Mouse (Mus musculus): ENCODE data around the gene Ano10. TPM values are rescaled to one million over a fixed set of nuclear protein-coding genes. Genes with fewer than 3 reads are reported as not detected.

Gene Ano10
- polyA plus RNA-seq, 1 experiment from 2014 or later, result 38.4 TPM

DNA sequence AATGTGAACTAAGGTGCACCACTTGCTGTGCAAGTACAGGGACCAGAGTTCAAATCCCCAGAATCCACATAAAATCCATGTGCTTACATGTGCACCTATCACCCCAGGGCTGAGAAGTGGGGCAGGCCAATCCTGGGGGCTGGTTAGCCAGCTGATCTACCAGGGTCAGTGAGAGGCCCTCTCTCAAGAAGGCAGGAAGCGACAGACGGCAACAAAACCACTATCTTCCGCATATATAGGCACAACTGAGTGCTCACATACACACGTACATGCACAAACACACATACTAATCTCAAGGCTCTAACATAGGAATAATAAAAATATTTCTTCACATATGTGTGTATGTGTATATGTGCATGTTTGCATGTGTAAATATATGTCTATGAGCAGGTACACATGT is 67.8 kb downstream of the Ano10 start:
- Histone ChIP-seq H3K4me2 (no peak overlapping the region), H3K36me3 (ENCODE audit: insufficient read depth) (no peaks in the 10 kb centered on the region), H3K4me3 (ENCODE audit: low read depth, low read length) (no peak overlapping the region), H3K27ac (ENCODE audit: low read depth) (no peak overlapping the region), H3K9ac (no peak overlapping the region), H3K9me3 (ENCODE audit: low read depth, low read length) (no peaks in the 10 kb centered on the region), H3K4me1 (ENCODE audit: insufficient read depth) (no peaks in the 10 kb centered on the region), H3K27me3 (ENCODE audit: insufficient read depth, low read length) (no peaks in the 10 kb centered on the region)
- ATAC-seq (ENCODE audit: insufficient read depth) (no peak), DNase-seq (no peak)
- TF ChIP-seq CTCF (IDR thresholded peaks at IDR 0.05; ENCODE audit: low read depth), result no peak
- WGBS, result 90% methylated on average over 4 of the region's 4 CpGs

DNA sequence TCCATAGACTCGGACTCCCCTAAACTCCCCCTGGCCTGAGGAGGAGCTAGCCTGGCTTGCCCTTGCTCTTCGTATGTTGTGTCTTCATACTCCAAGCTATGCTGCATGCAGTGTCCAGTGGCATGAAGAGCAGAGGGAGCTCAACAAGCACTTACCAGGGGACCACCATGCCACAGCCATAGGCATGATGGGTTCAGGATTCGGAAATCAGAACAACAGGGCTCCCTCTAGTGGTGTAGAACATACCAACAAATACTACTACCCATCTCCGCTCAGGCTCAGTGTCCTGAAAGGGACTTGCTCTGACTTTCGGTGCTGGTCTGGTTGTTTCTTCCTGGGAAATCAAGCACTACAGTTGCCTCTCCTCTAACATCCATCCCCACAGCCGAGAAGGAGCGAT is 68.9 kb downstream of the Ano10 start:
- Histone ChIP-seq H3K9me3 (ENCODE audit: low read depth, low read length) (no peaks in the 10 kb centered on the region), H3K4me3 (ENCODE audit: low read depth, low read length) (no peak overlapping the region), H3K4me1 (ENCODE audit: insufficient read depth) (no peaks in the 10 kb centered on the region), H3K9ac (no peak overlapping the region), H3K27me3 (ENCODE audit: insufficient read depth, low read length) (no peaks in the 10 kb centered on the region), H3K27ac (ENCODE audit: low read depth) (no peak overlapping the region), H3K4me2 (no peak overlapping the region), H3K36me3 (ENCODE audit: insufficient read depth) (no peaks in the 10 kb centered on the region)
- peak; percentile 81 for TF ChIP-seq CTCF (IDR thresholded peaks at IDR 0.05; ENCODE audit: low read depth)
- peak; percentile 89 for DNase-seq
- ATAC-seq (ENCODE audit: insufficient read depth), result peak; percentile 75
- 41% methylated on average over 7 of the region's 7 CpGs for WGBS

DNA sequence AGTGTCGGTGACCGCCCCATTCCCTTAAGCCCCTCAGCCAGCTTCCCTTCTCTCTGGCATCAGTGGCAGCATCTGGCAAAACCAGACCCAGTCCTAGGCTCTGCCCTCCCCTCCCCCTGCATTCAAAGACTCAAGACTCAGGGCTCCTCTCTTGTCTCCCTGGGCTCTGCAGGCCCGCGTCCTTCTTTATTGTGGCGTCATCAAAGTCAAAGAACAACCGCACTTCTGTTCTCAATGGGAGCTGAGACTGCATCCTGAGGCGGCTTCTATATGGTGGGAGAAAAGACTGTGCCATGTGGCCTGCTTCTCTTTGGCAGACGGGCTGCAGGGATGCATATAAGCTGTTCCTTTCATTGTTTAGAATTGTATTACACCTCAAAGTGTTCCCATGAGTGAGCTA is 71.2 kb downstream of the Ano10 start:
- Histone ChIP-seq H3K36me3 (ENCODE audit: insufficient read depth) (no peaks in the 10 kb centered on the region), H3K27ac (ENCODE audit: low read depth) (peak overlapping the region; percentile 4; the same call in 1 of the 2 replicates), H3K9me3 (ENCODE audit: low read depth, low read length) (no peaks in the 10 kb centered on the region), H3K9ac (no peak overlapping the region), H3K27me3 (ENCODE audit: insufficient read depth, low read length) (no peaks in the 10 kb centered on the region), H3K4me3 (ENCODE audit: low read depth, low read length) (no peak overlapping the region), H3K4me2 (no peak overlapping the region), H3K4me1 (ENCODE audit: insufficient read depth) (no peaks in the 10 kb centered on the region)
- no peak for DNase-seq
- 41% methylated on average over 8 of the region's 8 CpGs for WGBS
- no peak for TF ChIP-seq CTCF (IDR thresholded peaks at IDR 0.05; ENCODE audit: low read depth)
- no peak for ATAC-seq (ENCODE audit: insufficient read depth)

DNA sequence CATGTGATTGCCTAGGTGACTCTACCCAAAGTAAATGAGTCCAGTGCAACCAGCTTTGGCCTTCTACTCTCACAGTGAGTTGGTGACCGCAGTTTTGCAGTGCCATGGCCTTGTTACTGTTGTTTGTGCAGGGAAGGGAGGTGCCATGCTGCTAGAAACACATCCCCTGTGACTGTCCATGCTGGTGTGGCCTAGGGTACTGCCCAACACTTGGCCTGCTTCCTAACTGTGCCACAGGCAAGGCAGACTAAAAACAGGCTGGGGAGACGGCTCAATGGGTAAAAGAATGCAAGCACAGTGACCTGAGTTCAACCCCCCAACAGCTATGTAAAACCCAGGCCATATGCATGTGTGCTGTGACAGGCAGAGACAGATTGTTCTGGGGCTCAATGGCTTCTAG is 74.3 kb downstream of the Ano10 start:
- no peak overlapping the region for H3K9ac ChIP-seq
- DNase-seq, result no peak
- H3K9me3 ChIP-seq (ENCODE audit: low read depth, low read length), result no peaks in the 10 kb centered on the region
- H3K4me3 ChIP-seq (ENCODE audit: low read depth, low read length), result no peak overlapping the region
- ATAC-seq (ENCODE audit: insufficient read depth), result no peak
- H3K27ac ChIP-seq (ENCODE audit: low read depth), result no peak overlapping the region
- no peaks in the 10 kb centered on the region for H3K27me3 ChIP-seq (ENCODE audit: insufficient read depth, low read length)
- TF ChIP-seq CTCF (IDR thresholded peaks at IDR 0.05; ENCODE audit: low read depth), result no peak
- H3K4me2 ChIP-seq, result no peak overlapping the region
- no peaks in the 10 kb centered on the region for H3K36me3 ChIP-seq (ENCODE audit: insufficient read depth)
- H3K4me1 ChIP-seq (ENCODE audit: insufficient read depth), result no peaks in the 10 kb centered on the region
- WGBS, result 59% methylated on average over 2 of the region's 2 CpGs

DNA sequence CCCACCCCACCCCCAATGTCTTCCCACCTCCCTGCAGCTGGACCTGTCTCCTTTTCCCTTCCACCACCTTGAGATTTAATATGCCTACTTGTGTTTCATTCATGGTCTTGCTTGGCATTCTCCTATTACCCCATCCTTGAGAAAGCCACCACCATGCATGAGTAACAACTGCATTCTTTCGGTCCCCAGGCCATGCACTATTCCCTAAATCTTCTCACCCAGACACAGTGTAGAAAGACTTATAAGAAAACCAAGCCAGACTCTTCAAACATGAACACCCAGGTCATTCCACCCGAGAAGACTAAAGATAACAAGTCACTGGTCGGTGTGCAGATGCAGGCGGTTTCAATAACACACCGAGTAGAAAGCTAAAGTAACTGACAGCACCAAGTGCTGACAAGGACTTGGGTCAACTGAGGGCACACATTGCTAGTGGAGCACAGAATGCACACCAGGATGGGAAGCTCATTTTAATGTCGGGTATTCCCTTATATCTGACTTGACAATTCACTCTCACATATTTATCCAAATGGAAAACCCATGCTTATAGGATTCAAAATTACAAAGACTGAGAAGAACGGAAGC is 77.2 kb downstream of the Ano10 start:
- no peak for DNase-seq
- WGBS, result 55% methylated on average over 7 of the region's 7 CpGs

DNA sequence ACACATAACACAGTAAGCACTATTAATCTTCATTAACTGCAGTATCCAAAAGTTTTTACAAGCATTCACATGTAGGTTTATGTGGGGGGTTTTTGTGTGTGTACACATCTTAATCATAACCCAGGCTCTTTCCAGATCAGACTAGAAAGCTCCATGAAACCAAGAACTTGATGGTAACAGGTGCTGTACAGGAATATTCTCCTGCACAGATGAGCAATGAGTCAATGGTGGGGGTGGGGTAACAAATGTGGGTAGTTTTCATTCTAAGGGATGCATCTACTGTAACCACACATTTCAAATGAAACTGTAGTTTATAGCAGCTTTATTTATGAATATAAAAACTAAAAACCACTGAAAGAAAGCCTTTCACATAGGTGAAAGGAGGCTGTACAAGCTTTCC is 79.1 kb downstream of the Ano10 start:
- Histone ChIP-seq H3K9ac (no peak overlapping the region), H3K36me3 (ENCODE audit: insufficient read depth) (no peaks in the 10 kb centered on the region), H3K4me3 (ENCODE audit: low read depth, low read length) (no peak overlapping the region), H3K4me1 (ENCODE audit: insufficient read depth) (no peaks in the 10 kb centered on the region), H3K9me3 (ENCODE audit: low read depth, low read length) (no peaks in the 10 kb centered on the region), H3K27ac (ENCODE audit: low read depth) (no peak overlapping the region), H3K4me2 (no peak overlapping the region), H3K27me3 (ENCODE audit: insufficient read depth, low read length) (no peaks in the 10 kb centered on the region)
- ATAC-seq (ENCODE audit: insufficient read depth) (no peak), DNase-seq (no peak)
- TF ChIP-seq CTCF (IDR thresholded peaks at IDR 0.05; ENCODE audit: low read depth), result no peak

More for the DNA sequence above, 77.2 kb downstream of the Ano10 start:
- no peak for TF ChIP-seq CTCF (IDR thresholded peaks at IDR 0.05; ENCODE audit: low read depth)
- no peaks in the 10 kb centered on the region for H3K36me3 ChIP-seq (ENCODE audit: insufficient read depth)
- H3K4me2 ChIP-seq, result no peak overlapping the region
- ATAC-seq (ENCODE audit: insufficient read depth), result no peak
- H3K27me3 ChIP-seq (ENCODE audit: insufficient read depth, low read length), result no peaks in the 10 kb centered on the region
- no peaks in the 10 kb centered on the region for H3K4me1 ChIP-seq (ENCODE audit: insufficient read depth)
- H3K27ac ChIP-seq (ENCODE audit: low read depth), result no peak overlapping the region
- H3K9ac ChIP-seq, result no peak overlapping the region
- H3K4me3 ChIP-seq (ENCODE audit: low read depth, low read length), result no peak overlapping the region
- H3K9me3 ChIP-seq (ENCODE audit: low read depth, low read length), result no peaks in the 10 kb centered on the region

DNA sequence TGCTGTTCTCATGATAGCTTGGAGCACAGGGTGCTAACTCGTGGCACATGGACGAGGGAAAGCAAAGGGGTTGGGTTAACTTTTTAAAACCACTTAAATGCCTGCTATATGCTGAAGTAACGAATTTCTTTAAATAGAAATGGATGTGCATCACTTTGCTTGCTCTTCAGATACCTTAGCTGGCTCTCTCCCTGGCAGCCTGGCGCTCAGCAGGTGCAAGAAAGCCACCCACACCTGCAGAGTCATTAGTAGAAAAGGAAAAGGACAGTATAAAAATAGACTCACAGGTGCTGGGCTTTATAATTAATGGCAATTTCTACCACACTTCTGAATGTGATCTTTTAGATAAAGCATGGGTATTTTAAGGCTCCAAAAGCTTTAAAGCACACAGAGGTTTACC is 85.9 kb downstream of the Ano10 start:
- Histone ChIP-seq H3K9me3 (ENCODE audit: low read depth, low read length) (no peaks in the 10 kb centered on the region), H3K27me3 (ENCODE audit: insufficient read depth, low read length) (no peaks in the 10 kb centered on the region), H3K4me3 (ENCODE audit: low read depth, low read length) (no peak overlapping the region), H3K9ac (no peak overlapping the region), H3K4me2 (no peak overlapping the region), H3K4me1 (ENCODE audit: insufficient read depth) (peaks cover 13% of the 10 kb centered on the region), H3K36me3 (ENCODE audit: insufficient read depth) (no peaks in the 10 kb centered on the region), H3K27ac (ENCODE audit: low read depth) (no peak overlapping the region)
- no peak for TF ChIP-seq CTCF (IDR thresholded peaks at IDR 0.05; ENCODE audit: low read depth)
- WGBS, result 66% methylated on average over 4 of the region's 4 CpGs
- DNase-seq, result no peak
- ATAC-seq (ENCODE audit: insufficient read depth), result no peak

All from lung, embryonic 14.5 days (tissue).